Mouse (Mus musculus) embryonic fibroblast, embryonic 13.5 days (primary cell): ENCODE data around the gene Foxa3.

Experiments
- CTCF ChIP-seq: IDR thresholded peaks from 2 replicates; pipeline ENCODE4 v1.5.1; 2011; ENCODE audit warnings: mild to moderate bottlenecking, control low read depth, low read length, moderate library complexity, borderline replicate concordance; ENCODE audit not compliant: insufficient read depth
- POLR2A ChIP-seq: IDR thresholded peaks from 2 replicates; pipeline ENCODE4 v1.6.1; 2011; ENCODE audit warnings: low read depth, mild to moderate bottlenecking, control low read depth, low read length, moderate library complexity

GRCm38 (mm10) chr7:19001066-19001806 is 22.1 kb downstream of the Foxa3 start:
- TF ChIP-seq CTCF = no peak
- no peak for TF ChIP-seq POLR2A
